Mouse (Mus musculus) Muller cell, postnatal 12 days (primary cell): ENCODE results near the gene Cep68.
A peak's percentile ranks its signal among the peaks of the same experiment; 100 is the strongest.

ENCODE experiments used
- DNase-seq: peaks from one replicate; pipeline ENCODE4 v3.0.0-alpha.2; 2015; ENCODE audit errors: inconsistent ontology term

Cep68 gene

DNA sequence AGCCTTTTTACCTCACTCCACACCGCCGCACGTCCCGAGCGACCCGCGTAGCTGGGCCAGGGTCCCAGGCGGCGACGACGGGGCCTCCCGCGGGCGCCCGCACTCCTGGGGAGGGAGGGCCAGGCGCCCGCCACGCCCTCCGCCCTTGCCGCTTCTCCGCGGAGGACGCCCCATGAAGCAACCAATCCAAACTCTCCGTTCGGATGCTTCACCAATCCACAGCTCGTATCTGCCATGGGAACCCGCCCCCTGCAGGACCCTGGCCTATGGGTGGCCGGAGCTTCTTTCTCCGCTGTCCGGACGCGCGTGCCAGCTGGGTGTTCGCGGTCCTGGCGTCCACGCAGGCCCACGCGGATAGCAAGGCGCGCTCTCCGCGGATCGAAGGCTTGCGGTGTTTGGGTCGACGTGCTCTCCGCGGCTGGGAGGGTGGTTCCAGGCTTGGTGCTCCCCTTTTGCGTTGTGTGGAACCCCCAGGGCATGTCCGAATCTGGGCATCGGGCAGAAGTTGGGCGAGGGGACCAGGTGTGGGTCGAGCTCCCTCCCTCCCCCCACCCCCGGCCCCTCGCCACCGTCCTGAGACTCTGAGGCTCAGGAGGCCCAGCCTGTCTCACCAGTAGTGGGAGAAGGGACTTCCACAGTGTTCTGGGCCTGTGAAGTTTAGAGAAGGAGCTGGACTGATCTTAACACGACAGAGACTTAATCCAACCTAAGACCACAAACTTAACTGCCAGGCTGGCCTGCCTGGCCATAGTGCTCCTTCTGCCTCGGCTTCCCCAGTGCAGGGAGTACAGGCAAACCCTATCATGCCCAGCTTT lies at the start of gene Cep68:
Gene Cep68 (minus strand): TSS at position 134 of the 815 bp plus-strand sequence.
- peak; percentile 97 for DNase-seq

- DNase-seq, result no peak
These were observed 35.2 kb upstream of the Cep68 start for GRCm38 (mm10) chr11:20284463-20284862.

GRCm38 (mm10) chr11:20282601-20283219 lies 33.5 kb upstream of the Cep68 start:
- DNase-seq, result no peak

DNA sequence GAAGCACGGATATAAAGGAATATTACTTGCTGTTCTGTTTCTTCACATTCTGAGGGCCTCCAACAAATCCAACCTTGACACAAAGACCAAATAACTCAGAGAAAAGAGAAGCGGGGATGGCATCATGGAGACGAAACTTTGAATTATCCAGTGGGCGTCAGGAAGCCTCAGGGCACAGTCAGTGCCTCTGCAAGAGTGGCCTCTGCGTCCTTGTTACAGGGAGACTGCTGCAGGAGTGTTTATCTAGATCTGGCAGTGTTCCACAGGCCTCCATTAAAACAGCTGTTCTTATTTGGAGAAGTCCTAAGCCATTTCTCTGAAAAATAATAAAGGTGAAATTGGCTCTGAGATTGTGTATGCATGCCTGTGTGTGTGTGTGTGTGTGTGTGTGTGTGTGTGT lies 31.8 kb upstream of the Cep68 start:
- no peak for DNase-seq

- DNase-seq, result no peak
These were observed 29.5 kb upstream of the Cep68 start for GRCm38 (mm10) chr11:20278702-20279101.

DNA sequence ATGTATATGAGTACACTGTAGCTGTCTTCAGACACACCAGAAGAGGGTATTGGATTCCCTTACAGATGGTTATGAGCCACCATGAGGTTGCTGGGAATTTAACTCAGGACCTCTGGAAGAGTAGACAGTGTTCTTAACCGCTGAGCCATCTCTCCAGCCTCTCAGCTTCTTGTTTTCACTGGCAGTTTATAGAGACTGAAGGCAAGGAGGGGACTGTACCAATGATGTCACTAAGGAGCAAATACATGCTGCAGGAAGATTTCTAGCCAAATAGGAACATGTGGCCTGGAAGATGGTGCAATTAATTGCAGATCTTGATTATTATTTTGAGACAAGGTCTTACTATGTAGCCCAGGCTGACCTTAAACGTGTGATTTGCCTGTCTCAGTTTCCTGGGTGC lies 27.9 kb upstream of the Cep68 start:
- no peak for DNase-seq

DNA sequence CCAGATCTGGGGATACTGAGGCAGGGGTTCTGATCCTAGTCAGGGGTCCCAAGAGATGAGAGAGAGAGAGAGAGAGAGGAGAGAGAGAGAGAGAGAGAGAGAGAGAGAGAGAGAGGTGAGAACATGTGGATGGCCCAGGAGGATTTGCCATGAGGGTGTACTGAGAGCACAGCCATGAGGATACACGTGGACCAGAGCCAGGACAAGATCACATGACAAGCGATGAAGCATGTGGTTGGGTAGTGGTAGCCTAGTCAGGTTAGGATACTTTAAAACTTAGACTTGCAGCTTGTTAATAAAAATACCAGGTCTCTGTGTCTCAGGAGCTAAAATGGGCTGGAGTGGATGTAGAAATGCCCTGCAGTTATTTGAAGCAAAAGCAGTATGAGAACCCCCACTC lies 26.7 kb upstream of the Cep68 start:
- DNase-seq, result no peak

GRCm38 (mm10) chr11:20269885-20270284 lies 20.7 kb upstream of the Cep68 start:
- no peak for DNase-seq

DNA sequence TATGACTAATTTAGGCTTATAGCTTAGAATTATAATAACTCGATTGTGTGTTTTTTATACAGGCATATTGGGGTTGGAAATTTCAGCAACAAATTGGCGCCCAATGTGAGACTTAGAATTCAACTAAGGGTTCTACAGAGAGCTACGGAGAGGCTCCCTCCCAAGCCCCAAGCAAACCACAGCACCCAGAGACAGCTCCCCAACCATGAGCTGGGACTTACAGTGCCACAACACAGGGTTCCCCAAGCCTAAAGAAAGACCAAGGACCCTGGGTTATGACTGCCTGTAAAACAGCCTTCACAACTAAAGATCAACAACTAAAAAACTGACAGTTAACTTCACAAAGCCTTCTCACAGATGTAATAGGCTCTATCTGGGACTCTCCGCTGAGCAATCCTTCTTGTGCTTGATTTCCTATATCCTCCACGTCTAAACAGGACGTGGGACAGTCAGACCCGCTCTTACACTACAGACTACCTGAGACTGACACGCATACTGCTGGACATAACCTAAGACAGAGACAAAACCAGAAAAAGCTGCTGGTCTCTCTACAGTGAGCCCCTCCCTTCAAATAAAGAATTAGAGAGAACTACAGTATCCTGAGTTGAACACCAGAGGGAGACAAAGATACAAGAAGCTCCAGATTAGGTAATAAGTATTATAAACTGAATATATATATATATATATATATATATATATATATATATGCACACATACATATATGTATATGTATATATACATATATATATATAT lies 13.6 kb upstream of the Cep68 start:
- DNase-seq, result no peak

GRCm38 (mm10) chr11:20254791-20255190 lies 5.6 kb upstream of the Cep68 start:
- no peak for DNase-seq

DNA sequence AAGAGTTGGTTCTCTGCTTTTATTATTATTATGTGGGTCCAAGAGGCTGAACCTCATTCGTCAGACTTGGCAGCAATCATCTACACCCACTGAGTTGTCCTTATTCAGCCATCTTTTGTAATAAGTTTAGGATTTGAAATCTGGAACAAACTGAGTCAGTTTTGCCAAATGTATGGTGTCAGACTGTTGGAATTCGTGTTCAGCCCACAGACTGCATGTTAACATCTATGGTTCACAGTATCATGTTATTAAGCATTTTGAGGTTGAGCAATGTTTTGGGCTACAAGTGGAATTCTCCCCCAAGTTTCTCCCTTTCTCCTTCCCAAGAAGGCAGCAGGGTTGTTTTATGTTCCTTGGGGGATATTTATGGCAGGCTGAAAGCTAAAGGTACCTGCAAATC lies 3.9 kb upstream of the Cep68 start:
- DNase-seq, result no peak

DNA sequence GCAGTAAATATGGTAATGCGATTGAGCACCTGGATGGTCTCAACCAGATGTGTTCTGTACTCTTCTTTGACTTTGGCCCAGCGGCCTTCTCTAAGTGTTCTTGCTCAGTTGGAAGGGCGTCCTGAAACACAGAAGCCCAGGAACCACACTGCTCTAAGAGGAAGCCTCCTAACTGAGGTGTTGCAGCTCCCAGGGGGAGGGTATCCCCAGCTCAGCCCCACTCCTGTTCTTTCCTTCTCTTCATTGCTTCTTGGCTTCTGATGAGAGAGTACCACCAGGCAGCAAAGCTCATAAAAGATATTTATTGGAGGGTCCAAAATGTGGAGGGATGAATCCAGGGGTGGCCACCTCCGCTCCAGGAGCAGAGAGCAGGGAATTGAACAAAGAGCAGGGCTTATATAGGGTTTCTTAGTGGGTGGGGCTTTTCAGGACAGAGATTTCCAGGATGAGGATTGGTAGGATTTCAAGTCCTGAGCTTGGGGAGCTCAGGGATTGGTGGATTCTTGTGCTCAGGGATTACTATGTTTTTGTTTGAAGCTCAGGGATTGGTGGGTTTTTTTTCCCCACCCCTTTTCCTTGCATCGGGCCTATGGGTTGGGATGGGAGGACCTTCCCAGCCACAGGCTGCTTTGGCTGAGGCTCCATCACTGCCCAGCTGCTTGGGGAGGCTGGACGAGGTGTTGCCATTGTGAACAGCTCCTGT lies 1.4 kb upstream of the Cep68 start:
- DNase-seq, result no peak

DNA sequence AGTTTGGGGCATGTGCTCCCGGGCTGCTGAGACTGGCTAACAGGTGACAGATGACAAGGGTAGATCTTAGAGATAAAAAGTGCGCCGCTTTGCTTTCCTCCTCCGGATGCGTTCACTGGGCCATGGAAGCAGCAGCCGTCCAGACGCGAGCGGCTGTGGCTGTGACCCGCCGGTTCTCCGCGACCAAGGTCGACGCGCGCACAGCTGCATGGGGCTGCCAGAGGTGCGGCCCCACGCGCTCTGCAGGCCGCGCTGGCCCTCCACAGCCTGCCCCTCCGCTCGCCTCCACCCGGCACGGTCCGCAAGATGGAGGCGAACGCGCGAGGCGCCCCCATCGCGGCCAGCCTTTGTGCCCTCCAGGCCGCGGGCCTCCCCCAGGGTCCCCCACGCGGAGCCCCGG lies 389 bp downstream of the Cep68 start:
- no peak for DNase-seq

GRCm38 (mm10) chr11:20248277-20248676 lies 952 bp downstream of the Cep68 start:
- no peak for DNase-seq

GRCm38 (mm10) chr11:20247146-20247855 lies 1.9 kb downstream of the Cep68 start:
- no peak for DNase-seq

GRCm38 (mm10) chr11:20246616-20247015 lies 2.6 kb downstream of the Cep68 start:
- peak; percentile 83 for DNase-seq

DNA sequence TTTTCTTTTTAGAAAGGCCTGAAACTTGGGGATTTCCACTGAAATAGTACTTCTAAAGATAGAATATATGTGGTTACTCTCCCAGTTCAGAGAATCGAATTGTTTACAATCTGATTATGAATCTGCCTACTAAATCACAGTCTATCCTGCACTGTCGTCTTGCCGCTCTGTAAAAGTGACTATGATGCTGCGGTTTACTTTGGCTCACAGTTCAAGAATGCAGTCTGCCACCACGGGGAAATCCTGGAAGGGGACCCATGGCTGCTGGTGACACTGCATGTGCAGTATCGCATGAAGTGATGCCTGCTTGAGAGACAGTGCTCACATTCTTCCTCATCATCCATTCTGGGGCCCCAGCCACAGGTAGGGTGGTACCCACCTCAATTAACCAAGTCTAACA lies 3.9 kb downstream of the Cep68 start:
- no peak for DNase-seq

- no peak for DNase-seq
These were observed 4.6 kb downstream of the Cep68 start for GRCm38 (mm10) chr11:20244336-20245290.

- DNase-seq, result no peak
These were observed 5.9 kb downstream of the Cep68 start for GRCm38 (mm10) chr11:20243214-20243913.
